Mouse (Mus musculus): Measurements from ENCODE around the gene Gm4216.
"Not testable (repeated sequence)": the region's sequence is repeated elsewhere in the genome, so short reads cannot be mapped to it uniquely, and the experiment has no call there.

- TF ChIP-seq POLR2A, CTCF (IDR thresholded peaks at IDR 0.05; ENCODE audit: insufficient read depth, low read depth, low read length): not testable (repeated sequence)
These were observed 47.6 kb upstream of the Gm4216 start, which contains the start of gene Gm8720 for GRCm38 (mm10) chr7:23067356-23067755.
